Mouse (Mus musculus): Measurements from ENCODE around the gene Rsph14.
A peak's percentile ranks its signal among the peaks of the same experiment; 100 is the strongest.

- TF ChIP-seq EP300 (IDR thresholded peaks at IDR 0.05; ENCODE audit: low read depth) (no peak), CTCF (IDR thresholded peaks at IDR 0.05; ENCODE audit: low read depth) (peak; percentile 37)
Measured at GRCm38 (mm10) chr10:74966850-74967451, 65.4 kb downstream of the Rsph14 start, which contains the start of gene Gnaz.
